Mouse (Mus musculus) adrenal gland, postnatal 14 days (tissue): Measurements from ENCODE around the gene Fkbpl. TPM values are rescaled to one million over a fixed set of nuclear protein-coding genes. Genes with fewer than 3 reads are reported as not detected.

Experiments
- DNase-seq: peaks from one replicate; pipeline ENCODE4 v3.0.0; 2021; ENCODE audit warnings: mixed read lengths
- total RNA-seq: library from RNA; stranded (reverse); gene quantifications from 2 replicates; pipeline ENCODE4 v1.2.3, GENCODE M21; 2021

The Fkbpl gene
- total RNA-seq, 1 experiment from 2014 or later, result 12.5 TPM

GRCm38 (mm10) chr17:34648141-34648890, 3.8 kb downstream of the Fkbpl start:
- DNase-seq, result no peak

GRCm38 (mm10) chr17:34649106-34649864, 4.7 kb downstream of the Fkbpl start:
- no peak for DNase-seq

GRCm38 (mm10) chr17:34650781-34651180, 6.2 kb downstream of the Fkbpl start:
- no peak for DNase-seq

GRCm38 (mm10) chr17:34651507-34652221, 7.1 kb downstream of the Fkbpl start:
- DNase-seq, result peak; percentile 81

- no peak for DNase-seq
Observed at GRCm38 (mm10) chr17:34652546-34652945, 8.0 kb downstream of the Fkbpl start.

GRCm38 (mm10) chr17:34652985-34653384, 8.4 kb downstream of the Fkbpl start:
- no peak for DNase-seq

- peak; percentile 83 for DNase-seq
Observed at GRCm38 (mm10) chr17:34653746-34654285, 9.3 kb downstream of the Fkbpl start.

GRCm38 (mm10) chr17:34654392-34654791, 9.8 kb downstream of the Fkbpl start:
- peak; percentile 45 for DNase-seq

GRCm38 (mm10) chr17:34655160-34655559, 10.6 kb downstream of the Fkbpl start:
- DNase-seq, result peak; percentile 71

GRCm38 (mm10) chr17:34655581-34655991, 11.0 kb downstream of the Fkbpl start:
- DNase-seq, result peak; percentile 90

GRCm38 (mm10) chr17:34656666-34657065, 12.1 kb downstream of the Fkbpl start:
- no peak for DNase-seq

GRCm38 (mm10) chr17:34657271-34657670, 12.7 kb downstream of the Fkbpl start:
- no peak for DNase-seq

GRCm38 (mm10) chr17:34658145-34658544, 13.6 kb downstream of the Fkbpl start:
- no peak for DNase-seq

- no peak for DNase-seq
Observed at GRCm38 (mm10) chr17:34658591-34658990, 14.0 kb downstream of the Fkbpl start.

- DNase-seq, result no peak
Observed at GRCm38 (mm10) chr17:34659181-34659896, 14.8 kb downstream of the Fkbpl start.

GRCm38 (mm10) chr17:34659897-34660214, 15.3 kb downstream of the Fkbpl start:
- DNase-seq, result no peak

GRCm38 (mm10) chr17:34660259-34660820, 15.8 kb downstream of the Fkbpl start:
- no peak for DNase-seq

- peak; percentile 74 for DNase-seq
Observed at GRCm38 (mm10) chr17:34661121-34661591, 16.6 kb downstream of the Fkbpl start.

GRCm38 (mm10) chr17:34662468-34662867, 17.9 kb downstream of the Fkbpl start:
- DNase-seq, result no peak

GRCm38 (mm10) chr17:34662978-34663377, 18.4 kb downstream of the Fkbpl start:
- DNase-seq, result no peak

GRCm38 (mm10) chr17:34663558-34663957, 19.0 kb downstream of the Fkbpl start:
- no peak for DNase-seq

GRCm38 (mm10) chr17:34664472-34664871, 19.9 kb downstream of the Fkbpl start:
- peak; percentile 63 for DNase-seq
